Mouse (Mus musculus): ENCODE data around the gene Mex3a.
A peak's percentile ranks its signal among the peaks of the same experiment; 100 is the strongest.

- TF ChIP-seq CTCF (IDR thresholded peaks at IDR 0.05; ENCODE audit: borderline replicate concordance, insufficient read depth, low read depth, low read length) (no peak), POLR2A (IDR thresholded peaks at IDR 0.05; ENCODE audit: borderline replicate concordance, insufficient read depth, low read length) (peak; percentile 99)
These were observed 29.3 kb upstream of the Mex3a start for GRCm38 (mm10) chr3:88502641-88503504.

All from cerebellum, adult 2 months (tissue).